In the genomic region with DNA sequence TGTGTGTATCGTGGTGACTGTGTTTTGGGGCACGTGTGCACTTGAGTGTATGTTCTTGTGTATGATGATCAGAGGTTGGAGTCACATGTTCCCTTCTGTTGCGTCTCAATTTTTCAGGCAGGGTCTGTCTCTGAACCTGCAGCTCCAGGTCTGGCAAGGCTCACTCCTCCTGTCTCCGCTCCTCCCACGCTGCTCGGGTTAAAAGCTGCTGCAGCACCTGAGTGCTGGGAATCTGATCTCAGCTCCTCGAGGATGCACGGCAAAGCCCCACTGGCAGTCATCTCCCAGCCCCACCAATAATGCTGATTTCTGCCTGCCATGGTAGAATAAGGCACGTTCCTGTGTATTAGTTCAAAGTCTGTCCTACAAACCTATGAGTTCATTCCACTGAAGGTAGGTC, we compare ENCODE assay signal across 19 mouse cellular contexts. TPM values are rescaled to one million over a fixed set of nuclear protein-coding genes. Genes with fewer than 3 reads are reported as not detected.
"Had no signal": no experiment of that assay in that cellular context is flagged by ENCODE, and none has a peak within 500 bp of the region (broad histone marks: within the 10 kb centered on the region; RNA-seq: fewer than 3 reads in every experiment).

No protein-coding gene starts in this region.

- H3K27ac ChIP-seq: kidney, postnatal 0 days; left cerebral cortex, adult 2 months; limb, embryonic 12.5 days; limb, embryonic 15.5 days; liver, embryonic 14.5 days had no signal

- H3K4me3 ChIP-seq: left cerebral cortex, adult 2 months; limb, embryonic 12.5 days; limb, embryonic 15.5 days had no signal

- DNase-seq: kidney, adult 2 months; kidney, postnatal 4 days; left cerebral cortex, postnatal 4 days; liver, postnatal 0 days; lung, embryonic 14.5 days; lung, postnatal 36 days; midbrain, embryonic 14.5 days; thymus, adult 18-20 months; thymus, postnatal 36 days had no signal

RNA-seq across cellular contexts. Expression of a gene that starts 19.2 kb away (rescaled TPM):
- total RNA-seq: megakaryocyte-erythroid progenitor cell, adult 5-6 weeks had no signal

RNA-seq across cellular contexts. Expression of a gene that starts 40.4 kb away (rescaled TPM):
- total RNA-seq: megakaryocyte-erythroid progenitor cell, adult 5-6 weeks had no signal

RNA-seq across cellular contexts. Expression of a gene that starts 40.9 kb away (rescaled TPM):
- total RNA-seq: layer of hippocampus, adult 18-20 months; layer of hippocampus, postnatal 14 days; left cerebral cortex, adult 2 months; left cerebral cortex, postnatal 14 days; left cerebral cortex, postnatal 4 days; megakaryocyte-erythroid progenitor cell, adult 5-6 weeks; midbrain, postnatal 0 days had no signal
